Mouse (Mus musculus): ENCODE measurements at regions not wholly inside any gene's neighbourhood (a gene's known extent, or its start where the extent isn't known, plus 50 kb on each side); places are given as distances from the start of the nearest gene placed in this dataset.

DNA sequence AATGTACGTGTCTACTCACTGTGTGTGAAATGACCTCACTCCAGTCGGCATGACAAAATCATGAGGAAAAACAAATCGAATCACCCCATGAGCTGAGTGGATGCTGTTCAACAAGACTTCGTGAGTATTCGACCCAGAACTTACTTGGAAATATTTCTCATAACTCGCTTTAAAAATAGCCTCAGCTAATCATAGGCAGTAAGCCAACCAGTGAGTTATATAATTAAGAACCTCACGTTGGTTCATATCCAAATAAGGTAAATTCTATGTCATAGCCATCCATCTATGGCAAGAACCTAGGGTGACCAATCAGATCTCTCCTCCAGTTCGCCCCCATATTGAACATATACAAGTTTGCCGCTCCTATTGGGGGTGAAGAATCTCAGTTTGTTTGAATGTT is 466.5 kb upstream of the Gm19410 start:
- Histone ChIP-seq H3K4me2 (ENCODE audit: low read depth, low read length) (no peak overlapping the region), H3K4me1 (ENCODE audit: control insufficient read depth, insufficient read depth) (peaks cover 7% of the 10 kb centered on the region; the same call in 1 of the 2 replicates), H3K36me3 (replicated peaks; ENCODE audit: control insufficient read depth, insufficient read depth, low read length) (no peaks in the 10 kb centered on the region), H3K9me3 (replicated peaks; ENCODE audit: control insufficient read depth, low read length) (no peaks in the 10 kb centered on the region), H3K27me3 (ENCODE audit: control insufficient read depth, insufficient read depth, low read length) (no peaks in the 10 kb centered on the region), H3K9ac (replicated peaks; ENCODE audit: low read depth, low read length) (no peak overlapping the region), H3K27ac (ENCODE audit: low read depth) (no peak overlapping the region), H3K4me3 (ENCODE audit: low read depth, low read length) (no peak overlapping the region)
- peak; percentile 62 for ATAC-seq (ENCODE audit: insufficient read depth, low read depth)
- 46% methylated on average over 9 of the region's 9 CpGs for WGBS
- no peak for TF ChIP-seq CTCF (IDR thresholded peaks at IDR 0.05; ENCODE audit: low read depth)
- no peak for TF ChIP-seq EP300 (IDR thresholded peaks at IDR 0.05; ENCODE audit: low read depth)
- peak; percentile 51 for DNase-seq (ENCODE audit: low spot score)

DNA sequence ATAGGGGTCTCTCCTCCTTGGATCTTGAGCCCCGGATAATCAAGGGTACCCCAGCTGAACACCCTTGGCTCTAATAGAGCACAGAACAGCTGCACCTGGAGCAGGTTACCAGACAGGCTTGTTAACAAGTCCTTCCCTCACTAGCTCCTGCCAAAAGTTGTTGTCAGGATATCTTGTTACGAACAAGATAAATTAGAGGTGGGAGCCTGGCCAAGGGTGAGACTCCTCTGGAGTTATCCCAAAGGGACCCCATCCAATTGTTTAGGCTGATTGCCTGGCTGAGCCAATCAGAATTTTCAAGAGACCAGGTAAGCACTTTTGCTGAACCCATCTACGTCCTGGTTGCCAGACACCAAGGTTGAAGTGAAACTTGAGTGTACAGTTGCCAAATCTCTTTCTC is 465.2 kb upstream of the Gm19410 start:
- Histone ChIP-seq H3K9ac (replicated peaks; ENCODE audit: low read depth, low read length) (no peak overlapping the region), H3K4me3 (ENCODE audit: low read depth, low read length) (no peak overlapping the region), H3K4me2 (ENCODE audit: low read depth, low read length) (no peak overlapping the region), H3K4me1 (ENCODE audit: control insufficient read depth, insufficient read depth) (peaks cover 7% of the 10 kb centered on the region; the same call in 1 of the 2 replicates), H3K27me3 (ENCODE audit: control insufficient read depth, insufficient read depth, low read length) (no peaks in the 10 kb centered on the region), H3K27ac (ENCODE audit: low read depth) (no peak overlapping the region; the same call in none of the 2 replicates), H3K9me3 (replicated peaks; ENCODE audit: control insufficient read depth, low read length) (no peaks in the 10 kb centered on the region; the same call in 1 of the 2 replicates), H3K36me3 (replicated peaks; ENCODE audit: control insufficient read depth, insufficient read depth, low read length) (no peaks in the 10 kb centered on the region)
- DNase-seq (ENCODE audit: low spot score) (no peak), ATAC-seq (ENCODE audit: insufficient read depth, low read depth) (no peak)
- WGBS, result 44% methylated on average over 3 of the region's 3 CpGs
- no peak for TF ChIP-seq CTCF (IDR thresholded peaks at IDR 0.05; ENCODE audit: low read depth)

DNA sequence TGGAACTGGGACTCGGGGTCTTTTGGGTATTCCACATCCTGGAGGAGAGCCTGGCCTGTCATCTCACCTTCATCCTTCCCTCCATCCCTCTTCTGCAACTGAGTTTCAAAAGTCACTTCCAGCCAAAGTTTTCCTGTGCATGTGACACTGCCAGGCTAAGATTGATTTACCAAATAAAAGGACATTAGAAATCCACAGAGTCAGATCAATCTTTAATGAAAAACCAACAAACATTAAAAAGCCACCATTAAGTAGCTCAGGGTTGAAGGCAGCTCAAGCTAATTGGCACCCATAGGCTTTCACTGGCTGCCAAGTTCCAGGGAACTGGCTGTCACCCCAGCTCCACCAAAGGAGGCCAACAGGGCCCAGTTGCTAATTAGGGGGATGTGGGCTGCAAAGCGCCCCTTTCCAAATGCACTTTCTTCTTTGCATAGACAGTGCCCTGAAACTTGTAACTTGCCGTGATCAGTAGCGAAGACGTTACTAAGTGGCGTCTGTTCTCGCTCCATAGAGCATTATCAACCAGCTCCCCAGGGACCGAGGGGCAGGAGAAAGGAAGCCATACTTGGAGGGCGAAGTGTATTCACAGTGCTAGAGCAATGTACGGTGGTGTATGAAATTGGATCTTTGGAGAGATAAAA is 464.6 kb upstream of the Gm19410 start:
- ATAC-seq (ENCODE audit: insufficient read depth, low read depth) (no peak), DNase-seq (ENCODE audit: low spot score) (no peak)
- Histone ChIP-seq H3K27me3 (ENCODE audit: control insufficient read depth, insufficient read depth, low read length) (no peaks in the 10 kb centered on the region), H3K4me1 (ENCODE audit: control insufficient read depth, insufficient read depth) (peaks cover 7% of the 10 kb centered on the region; the same call in 1 of the 2 replicates), H3K4me2 (ENCODE audit: low read depth, low read length) (no peak overlapping the region), H3K9ac (replicated peaks; ENCODE audit: low read depth, low read length) (no peak overlapping the region), H3K27ac (ENCODE audit: low read depth) (no peak overlapping the region; the same call in 1 of the 2 replicates), H3K36me3 (replicated peaks; ENCODE audit: control insufficient read depth, insufficient read depth, low read length) (no peaks in the 10 kb centered on the region), H3K4me3 (ENCODE audit: low read depth, low read length) (no peak overlapping the region), H3K9me3 (replicated peaks; ENCODE audit: control insufficient read depth, low read length) (no peaks in the 10 kb centered on the region; the same call in 1 of the 2 replicates)
- TF ChIP-seq EP300 (IDR thresholded peaks at IDR 0.05; ENCODE audit: low read depth) (no peak), CTCF (IDR thresholded peaks at IDR 0.05; ENCODE audit: low read depth) (no peak)
- 63% methylated on average over 10 of the region's 10 CpGs for WGBS

DNA sequence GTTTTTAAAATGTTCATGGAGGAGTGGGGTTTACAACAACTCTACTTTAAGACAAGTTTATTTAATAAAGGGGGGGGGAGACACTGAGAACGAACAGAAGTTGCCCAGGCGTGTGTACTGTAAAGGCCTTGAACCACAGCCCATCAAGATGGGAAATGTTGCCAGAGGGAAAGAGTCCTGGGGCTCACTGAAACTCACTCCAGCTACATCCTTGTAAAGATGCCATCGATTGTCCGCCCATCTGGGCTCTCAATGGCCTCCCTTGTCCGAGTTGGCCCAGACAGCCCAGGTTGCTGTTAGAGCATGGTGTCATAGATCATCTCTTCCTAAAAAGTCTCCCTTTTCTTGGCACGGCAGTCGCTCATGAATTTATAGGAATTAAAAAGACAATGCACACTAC is 462.7 kb upstream of the Gm19410 start:
- no peak for ATAC-seq (ENCODE audit: insufficient read depth, low read depth)
- Histone ChIP-seq H3K4me1 (ENCODE audit: control insufficient read depth, insufficient read depth) (peaks cover 7% of the 10 kb centered on the region; the same call in 1 of the 2 replicates), H3K9ac (replicated peaks; ENCODE audit: low read depth, low read length) (no peak overlapping the region), H3K4me2 (ENCODE audit: low read depth, low read length) (no peak overlapping the region), H3K4me3 (ENCODE audit: low read depth, low read length) (no peak overlapping the region), H3K27me3 (ENCODE audit: control insufficient read depth, insufficient read depth, low read length) (no peaks in the 10 kb centered on the region), H3K27ac (ENCODE audit: low read depth) (no peak overlapping the region), H3K9me3 (replicated peaks; ENCODE audit: control insufficient read depth, low read length) (no peaks in the 10 kb centered on the region; the same call in 1 of the 2 replicates), H3K36me3 (replicated peaks; ENCODE audit: control insufficient read depth, insufficient read depth, low read length) (no peaks in the 10 kb centered on the region)
- DNase-seq (ENCODE audit: low spot score), result no peak
- no peak for TF ChIP-seq EP300 (IDR thresholded peaks at IDR 0.05; ENCODE audit: low read depth)
- TF ChIP-seq CTCF (IDR thresholded peaks at IDR 0.05; ENCODE audit: low read depth), result no peak
- 84% methylated on average over 7 of the region's 7 CpGs for whole genome bisulfite sequencing

DNA sequence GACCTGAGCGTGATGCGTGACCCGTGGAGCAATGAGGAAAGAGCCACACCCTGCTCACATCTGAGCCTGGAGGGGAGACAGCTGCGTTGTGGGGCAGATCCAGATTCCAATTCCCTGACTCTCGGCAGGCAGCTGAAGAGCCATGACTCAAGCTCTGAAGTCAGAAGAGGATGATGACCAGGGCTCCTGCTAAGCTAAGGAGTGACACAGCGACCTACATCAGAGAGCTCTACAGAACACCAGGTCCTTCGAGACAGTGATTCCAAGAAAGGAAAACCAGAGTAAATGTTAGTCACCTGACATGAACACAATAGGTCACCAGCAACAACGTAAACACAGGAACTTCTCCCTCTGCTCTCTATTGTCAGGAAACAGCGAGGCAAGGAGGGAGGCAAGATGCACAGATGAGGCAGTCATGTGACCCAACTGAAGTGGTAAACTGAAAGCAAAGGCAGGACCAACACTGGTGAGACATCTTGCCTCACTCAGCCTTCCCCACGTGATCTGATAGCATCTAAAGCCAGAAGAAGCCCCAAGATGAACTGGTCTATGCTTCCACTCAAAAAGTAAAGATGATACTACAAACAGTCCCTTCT is 444.2 kb upstream of the Gm19410 start:
- TF ChIP-seq CTCF (IDR thresholded peaks at IDR 0.05; ENCODE audit: low read depth) (no peak), EP300 (IDR thresholded peaks at IDR 0.05; ENCODE audit: low read depth) (no peak)
- Histone ChIP-seq H3K36me3 (replicated peaks; ENCODE audit: control insufficient read depth, insufficient read depth, low read length) (no peaks in the 10 kb centered on the region), H3K4me1 (ENCODE audit: control insufficient read depth, insufficient read depth) (no peaks in the 10 kb centered on the region), H3K9me3 (replicated peaks; ENCODE audit: control insufficient read depth, low read length) (no peaks in the 10 kb centered on the region), H3K4me3 (ENCODE audit: low read depth, low read length) (no peak overlapping the region), H3K9ac (replicated peaks; ENCODE audit: low read depth, low read length) (no peak overlapping the region), H3K4me2 (ENCODE audit: low read depth, low read length) (no peak overlapping the region), H3K27me3 (ENCODE audit: control insufficient read depth, insufficient read depth, low read length) (no peaks in the 10 kb centered on the region), H3K27ac (ENCODE audit: low read depth) (no peak overlapping the region)
- no peak for DNase-seq (ENCODE audit: low spot score)
- ATAC-seq (ENCODE audit: insufficient read depth, low read depth), result no peak
- 69% methylated on average over 10 of the region's 10 CpGs for WGBS
